Mouse (Mus musculus) heart, embryonic 13.5 days (tissue): Measurements from ENCODE around the gene Map3k7cl. TPM values are rescaled to one million over a fixed set of nuclear protein-coding genes. Genes with fewer than 3 reads are reported as not detected.

Source experiments
- ATAC-seq: fragments of 200-750 bp; cut with Nextera tagmentation; 2 replicates; pipeline ENCODE4 v1.8.0; 2017; ENCODE audit warnings: moderate TSS enrichment; ENCODE audit not compliant: insufficient number of reproducible peaks, low FRiP score, low TSS enrichment; ENCODE audit errors: extremely low read depth
- H3K27ac ChIP-seq: fragments of 300-500 bp; sonication (generic); replicated peaks from 2 replicates; pipeline ENCODE4 v1.5.1; 2015; ENCODE audit warnings: moderate library complexity, mild to moderate bottlenecking, inconsistent platforms
- H3K27me3 ChIP-seq: fragments of 300-500 bp; sonication (generic); replicated peaks from 2 replicates; pipeline ENCODE4 v1.6.1; 2015; ENCODE audit warnings: mild to moderate bottlenecking, inconsistent platforms
- H3K36me3 ChIP-seq: fragments of 300-500 bp; sonication (generic); 2 replicates; pipeline ENCODE4 v1.6.1; 2015; ENCODE audit warnings: mild to moderate bottlenecking, inconsistent platforms
- H3K4me1 ChIP-seq: fragments of 300-500 bp; sonication (generic); 2 replicates; pipeline ENCODE4 v1.6.1; 2015; ENCODE audit warnings: inconsistent platforms
- H3K4me2 ChIP-seq: fragments of 300-500 bp; sonication (generic); 2 replicates; pipeline ENCODE4 v1.6.1; 2015; ENCODE audit warnings: inconsistent platforms, mild to moderate bottlenecking, moderate library complexity
- H3K4me3 ChIP-seq: fragments of 300-500 bp; sonication (generic); 2 replicates; pipeline ENCODE4 v1.5.1; 2015; ENCODE audit warnings: moderate library complexity, mild to moderate bottlenecking, inconsistent platforms
- H3K9ac ChIP-seq: fragments of 300-500 bp; sonication (generic); 2 replicates; pipeline ENCODE4 v1.6.1; 2015; ENCODE audit warnings: inconsistent platforms, mild to moderate bottlenecking, moderate library complexity
- H3K9me3 ChIP-seq: fragments of 300-500 bp; sonication (generic); 2 replicates; pipeline ENCODE4 v1.6.1; 2016; ENCODE audit warnings: inconsistent platforms
- WGBS: fragments of 180-500 bp; shearing (Covaris S2); methylation state at CpG from one replicate; pipeline ENCODE4 v1.1.7; 2015; ENCODE audit warnings: mixed read lengths; 5-methylcytosine and 5-hydroxymethylcytosine counted together
- polyA plus RNA-seq: library from polyadenylated mRNA; unstranded; fragments of >200 nt; fragmentation: Nextera tagmentation; extraction: Ambion mirVana; gene quantifications from 2 replicates; pipeline ENCODE4 v1.2.1, GENCODE M21; 2015

Map3k7cl gene
- polyA plus RNA-seq, 1 experiment from 2014 or later: 0.31 TPM

DNA sequence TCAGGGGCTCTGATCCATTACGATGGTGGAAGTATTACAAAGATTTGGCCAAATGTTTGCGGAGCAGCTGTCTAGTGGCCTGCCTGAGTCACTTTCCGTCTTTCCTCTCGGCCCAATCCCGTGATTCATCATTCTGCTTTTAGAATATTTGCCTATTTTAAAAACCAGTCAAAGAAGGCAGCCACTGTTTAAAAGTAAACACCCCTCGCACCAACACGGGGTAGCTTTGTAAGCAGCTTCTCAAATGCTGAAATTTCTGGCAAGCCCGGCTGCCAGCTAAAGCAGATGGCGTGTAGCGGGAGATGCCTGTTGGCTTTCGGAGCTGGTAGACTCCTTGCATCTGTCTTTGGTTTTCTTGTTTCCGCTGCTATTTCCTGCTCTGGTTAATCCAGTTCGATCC lies 14.4 kb downstream of the Map3k7cl start:
- Histone ChIP-seq H3K36me3 (no peaks in the 10 kb centered on the region), H3K27me3 (no peaks in the 10 kb centered on the region), H3K9me3 (no peaks in the 10 kb centered on the region), H3K4me3 (no peak overlapping the region), H3K4me2 (no peak overlapping the region), H3K9ac (no peak overlapping the region), H3K4me1 (no peaks in the 10 kb centered on the region; the same call in 1 of the 2 replicates), H3K27ac (no peak overlapping the region)
- ATAC-seq: no peak
- WGBS: 74% methylated on average over 13 of the region's 13 CpGs

DNA sequence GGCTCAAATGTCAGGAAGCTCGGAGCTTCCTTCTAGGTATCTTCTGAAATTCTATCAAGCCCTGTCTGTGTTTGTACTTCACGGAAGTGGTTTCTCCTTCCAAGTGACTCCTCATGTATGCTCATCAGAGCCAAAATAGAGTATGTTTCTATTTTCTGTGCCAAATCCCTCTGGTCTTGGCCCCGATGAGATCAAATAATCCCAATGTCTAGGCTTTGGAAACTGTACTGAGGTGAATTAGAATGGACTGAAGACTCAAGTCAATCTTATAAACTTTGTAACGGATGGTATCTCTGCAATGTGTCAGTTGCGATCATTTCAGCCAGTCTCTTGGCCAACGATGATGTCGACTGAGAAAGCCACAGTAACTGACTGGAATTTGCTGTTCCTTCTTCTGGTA lies 15.1 kb downstream of the Map3k7cl start:
- Histone ChIP-seq H3K9me3 (no peaks in the 10 kb centered on the region), H3K4me3 (no peak overlapping the region), H3K27ac (no peak overlapping the region), H3K27me3 (no peaks in the 10 kb centered on the region), H3K4me2 (no peak overlapping the region), H3K4me1 (no peaks in the 10 kb centered on the region; the same call in 1 of the 2 replicates), H3K36me3 (no peaks in the 10 kb centered on the region), H3K9ac (no peak overlapping the region)
- no peak for ATAC-seq
- 83% methylated on average over 7 of the region's 7 CpGs for WGBS

DNA sequence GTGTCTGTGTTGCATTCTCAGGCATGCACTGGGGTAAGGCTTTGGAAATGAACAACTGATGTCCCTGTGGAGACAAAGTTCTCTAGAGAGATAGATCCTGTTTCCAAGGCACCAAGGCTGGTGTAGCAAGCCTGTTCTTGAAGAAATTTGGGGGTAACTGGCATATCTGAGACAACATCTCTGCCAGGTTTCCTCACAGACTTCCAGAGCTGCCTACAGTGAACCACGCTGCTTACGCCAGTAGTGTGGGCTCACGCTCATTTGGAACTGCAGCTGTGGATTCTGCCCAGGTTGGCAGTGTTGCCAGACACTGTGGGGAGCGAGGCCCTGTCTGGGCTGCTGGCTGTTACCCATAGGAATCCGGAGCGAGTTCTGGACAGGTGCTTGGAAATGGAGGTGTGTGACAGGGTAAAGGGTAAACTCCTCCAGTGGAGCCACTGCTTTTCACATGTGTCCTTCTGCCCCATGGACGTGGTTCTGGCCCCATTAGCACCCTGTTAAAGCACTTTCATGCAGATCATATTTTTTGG lies 16.5 kb downstream of the Map3k7cl start:
- H3K9me3 ChIP-seq: no peaks in the 10 kb centered on the region
- ATAC-seq: no peak
- no peak overlapping the region for H3K9ac ChIP-seq
- H3K27ac ChIP-seq: no peak overlapping the region
- H3K36me3 ChIP-seq: no peaks in the 10 kb centered on the region
- H3K4me2 ChIP-seq: no peak overlapping the region
- no peaks in the 10 kb centered on the region for H3K27me3 ChIP-seq
- H3K4me3 ChIP-seq: no peak overlapping the region
- 77% methylated on average over 7 of the region's 7 CpGs for WGBS
- no peaks in the 10 kb centered on the region; the same call in 1 of the 2 replicates for H3K4me1 ChIP-seq

DNA sequence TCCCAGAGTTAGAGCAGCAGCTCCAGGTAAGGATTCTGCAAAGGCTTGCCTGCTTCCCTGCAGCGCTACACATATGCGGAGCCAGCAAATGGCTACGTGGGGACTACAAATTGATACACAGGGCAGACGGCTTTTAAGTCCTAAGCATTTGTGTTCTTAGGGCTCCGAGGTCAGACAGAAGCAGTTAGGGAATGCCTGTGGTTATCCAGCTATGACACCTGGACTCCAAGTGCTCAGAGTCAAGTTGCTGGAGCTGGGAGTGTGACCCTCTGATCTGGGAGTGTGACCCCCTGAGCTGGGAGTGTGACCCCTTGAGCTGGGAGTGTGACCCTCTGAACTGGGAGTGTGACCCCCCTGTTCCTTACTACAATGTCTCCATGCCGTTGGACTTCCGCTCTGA lies 17.2 kb downstream of the Map3k7cl start:
- Histone ChIP-seq H3K9ac (no peak overlapping the region), H3K4me2 (no peak overlapping the region), H3K27me3 (no peaks in the 10 kb centered on the region), H3K4me1 (no peaks in the 10 kb centered on the region; the same call in 1 of the 2 replicates), H3K36me3 (no peaks in the 10 kb centered on the region), H3K4me3 (no peak overlapping the region), H3K27ac (no peak overlapping the region), H3K9me3 (no peaks in the 10 kb centered on the region)
- no peak for ATAC-seq
- 70% methylated on average over 7 of the region's 7 CpGs for WGBS

DNA sequence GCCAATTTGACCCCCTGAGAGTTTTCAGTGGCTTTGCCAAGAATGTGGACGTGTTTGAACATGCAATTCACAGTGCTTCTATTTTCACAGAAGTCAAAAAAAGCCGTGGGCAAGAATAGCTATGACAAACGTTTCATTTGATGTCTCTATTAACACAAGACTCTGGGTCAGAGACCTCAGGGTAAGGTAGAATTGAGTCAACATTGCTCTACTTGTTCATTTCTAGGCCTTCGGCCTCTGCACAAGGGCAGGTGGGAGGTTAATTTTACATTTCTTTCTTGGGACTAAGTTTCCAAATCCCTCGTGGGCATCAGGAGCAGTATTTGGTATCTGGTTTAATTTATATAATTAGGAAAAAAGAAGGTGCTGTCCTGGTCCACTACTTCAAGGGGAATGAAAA lies 20.3 kb downstream of the Map3k7cl start:
- 72% methylated on average over 5 of the region's 5 CpGs for WGBS
- H3K9ac ChIP-seq: no peak overlapping the region
- ATAC-seq: no peak
- no peak overlapping the region for H3K4me3 ChIP-seq
- 0 out of 2 replicates have a peak, but pooled peaks cover 4% of the 10 kb centered on the region for H3K4me1 ChIP-seq
- H3K9me3 ChIP-seq: no peaks in the 10 kb centered on the region
- no peaks in the 10 kb centered on the region for H3K27me3 ChIP-seq
- H3K36me3 ChIP-seq: no peaks in the 10 kb centered on the region
- H3K4me2 ChIP-seq: no peak overlapping the region
- H3K27ac ChIP-seq: no peak overlapping the region

DNA sequence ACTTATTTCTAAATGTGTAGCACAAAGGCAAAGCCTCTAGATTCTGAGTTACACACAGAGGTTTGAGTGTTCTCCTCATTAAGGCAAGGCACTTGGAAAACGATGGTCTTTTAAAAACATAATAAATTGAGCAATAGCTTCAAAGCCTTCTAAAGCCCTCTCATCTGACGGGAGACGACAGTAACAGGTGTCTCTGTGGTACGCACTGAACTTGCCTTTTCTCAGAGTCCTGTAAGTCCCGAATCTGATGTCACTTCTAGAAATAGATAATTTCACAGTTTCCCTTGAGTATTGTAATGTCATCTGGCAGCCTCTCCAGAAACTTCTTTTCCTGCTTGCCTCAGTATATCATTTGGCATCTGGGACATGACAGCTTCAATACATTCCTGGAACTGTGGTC lies 21.0 kb downstream of the Map3k7cl start:
- Histone ChIP-seq H3K9ac (no peak overlapping the region), H3K36me3 (no peaks in the 10 kb centered on the region), H3K4me2 (no peak overlapping the region), H3K4me1 (0 out of 2 replicates have a peak, but pooled peaks cover 4% of the 10 kb centered on the region), H3K9me3 (no peaks in the 10 kb centered on the region), H3K27me3 (no peaks in the 10 kb centered on the region), H3K27ac (no peak overlapping the region), H3K4me3 (no peak overlapping the region)
- WGBS: 71% methylated on average over 5 of the region's 5 CpGs
- no peak for ATAC-seq

DNA sequence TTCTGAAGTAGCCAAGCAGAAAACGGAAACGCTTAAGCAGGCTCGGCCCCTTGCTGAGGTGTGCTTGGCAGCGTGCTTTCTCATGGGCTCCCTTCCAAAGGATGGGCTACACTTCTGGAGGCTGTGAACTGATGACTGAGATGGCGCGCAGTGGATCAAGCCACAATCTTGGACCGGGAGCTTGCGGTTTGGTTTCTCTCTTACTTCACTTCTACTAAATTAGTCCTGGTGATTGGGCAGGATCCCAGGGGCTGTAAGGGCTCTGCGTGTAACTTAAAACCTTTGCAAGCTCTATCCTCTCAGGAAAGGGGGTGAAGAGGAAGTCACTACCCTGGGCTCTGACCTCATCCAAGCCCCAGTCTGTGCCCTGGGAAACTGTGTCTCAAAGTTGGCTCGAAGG lies 22.5 kb downstream of the Map3k7cl start:
- peak overlapping the region; percentile 20 for H3K4me2 ChIP-seq

DNA sequence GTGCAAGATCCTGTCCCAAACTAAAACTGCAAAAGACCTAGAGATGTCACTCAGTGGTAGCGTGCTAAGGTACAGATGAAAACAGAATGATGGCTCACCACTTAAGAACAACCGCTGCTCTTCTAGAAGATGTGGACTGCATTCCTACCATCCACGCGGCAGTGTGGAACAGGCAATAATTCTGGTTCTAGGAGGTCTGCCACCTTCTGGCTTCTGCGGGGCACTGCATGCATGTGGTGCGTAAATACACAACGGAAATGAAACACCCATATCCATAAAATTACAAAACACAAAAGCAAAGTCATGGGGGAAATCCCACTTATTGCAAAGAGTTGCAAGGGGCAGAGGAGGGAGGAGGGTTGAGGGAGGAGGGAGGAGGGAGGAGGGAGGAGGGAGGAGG lies 25.8 kb downstream of the Map3k7cl start:
- Histone ChIP-seq H3K36me3 (no peaks in the 10 kb centered on the region), H3K27me3 (no peaks in the 10 kb centered on the region)
- WGBS: 77% methylated on average over 7 of the region's 7 CpGs

More for the DNA sequence above, 22.5 kb downstream of the Map3k7cl start:
- 60% methylated on average over 10 of the region's 10 CpGs for WGBS
- Histone ChIP-seq H3K4me1 (0 out of 2 replicates have a peak, but pooled peaks cover 4% of the 10 kb centered on the region), H3K27me3 (no peaks in the 10 kb centered on the region), H3K9me3 (no peaks in the 10 kb centered on the region), H3K36me3 (no peaks in the 10 kb centered on the region), H3K4me3 (no peak overlapping the region), H3K27ac (no peak overlapping the region; the same call in 1 of the 2 replicates), H3K9ac (no peak overlapping the region)
- ATAC-seq: no peak

DNA sequence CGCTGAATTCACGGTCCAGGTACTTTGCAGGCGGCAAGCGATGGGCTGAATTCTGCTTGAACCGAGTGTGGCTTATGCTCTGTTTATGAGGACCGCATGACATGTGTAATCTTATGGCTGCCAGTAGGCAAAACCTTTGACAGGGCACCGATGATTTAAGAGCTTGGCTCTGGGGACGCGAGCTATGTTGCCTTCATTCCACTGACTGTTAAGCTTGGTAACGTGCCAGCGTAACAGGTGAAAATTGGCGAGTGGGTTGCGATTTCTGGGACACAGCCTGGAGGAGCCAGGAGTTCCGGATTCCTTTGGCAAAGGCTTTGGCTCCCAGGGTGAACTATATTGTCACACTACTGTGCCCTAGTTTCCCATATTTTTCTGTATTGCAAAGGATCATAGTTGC lies 26.3 kb downstream of the Map3k7cl start:
- no peaks in the 10 kb centered on the region for H3K36me3 ChIP-seq
- H3K4me1 ChIP-seq: 0 out of 2 replicates have a peak, but pooled peaks cover 4% of the 10 kb centered on the region
- no peak overlapping the region for H3K9ac ChIP-seq
- H3K4me2 ChIP-seq: no peak overlapping the region
- no peak overlapping the region for H3K27ac ChIP-seq
- H3K4me3 ChIP-seq: no peak overlapping the region
- ATAC-seq: no peak
- no peaks in the 10 kb centered on the region for H3K27me3 ChIP-seq
- no peaks in the 10 kb centered on the region for H3K9me3 ChIP-seq
- WGBS: 82% methylated on average over 14 of the region's 14 CpGs

More for the DNA sequence above, 25.8 kb downstream of the Map3k7cl start:
- H3K4me1 ChIP-seq: 0 out of 2 replicates have a peak, but pooled peaks cover 4% of the 10 kb centered on the region
- no peaks in the 10 kb centered on the region for H3K9me3 ChIP-seq
- H3K4me3 ChIP-seq: no peak overlapping the region
- no peak overlapping the region for H3K9ac ChIP-seq
- no peak overlapping the region for H3K27ac ChIP-seq
- no peak overlapping the region for H3K4me2 ChIP-seq
- ATAC-seq: no peak

DNA sequence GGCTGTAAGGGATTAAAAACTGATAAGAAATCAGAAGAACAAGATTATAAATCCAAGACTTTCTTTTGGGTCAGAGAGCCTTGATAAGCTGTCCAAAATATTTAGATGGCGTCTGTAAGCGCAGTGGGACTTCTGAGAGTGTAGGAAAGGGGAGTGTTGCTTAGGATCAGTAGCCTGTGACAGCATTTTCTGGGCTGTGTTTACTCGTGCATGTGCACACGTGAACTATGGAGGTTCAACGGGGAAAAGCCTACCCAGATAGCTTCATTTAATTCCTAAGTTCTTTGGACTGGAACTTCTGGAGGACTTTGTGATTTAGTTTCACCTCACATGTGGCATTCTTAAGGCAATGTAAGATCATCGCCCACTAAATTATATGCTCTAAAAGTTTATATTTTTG lies 29.6 kb downstream of the Map3k7cl start:
- Histone ChIP-seq H3K4me2 (no peak overlapping the region), H3K36me3 (no peaks in the 10 kb centered on the region), H3K9ac (no peak overlapping the region), H3K4me3 (no peak overlapping the region), H3K27me3 (no peaks in the 10 kb centered on the region), H3K9me3 (no peaks in the 10 kb centered on the region), H3K4me1 (no peaks in the 10 kb centered on the region), H3K27ac (no peak overlapping the region)
- WGBS: 72% methylated on average over 6 of the region's 6 CpGs
- ATAC-seq: no peak

DNA sequence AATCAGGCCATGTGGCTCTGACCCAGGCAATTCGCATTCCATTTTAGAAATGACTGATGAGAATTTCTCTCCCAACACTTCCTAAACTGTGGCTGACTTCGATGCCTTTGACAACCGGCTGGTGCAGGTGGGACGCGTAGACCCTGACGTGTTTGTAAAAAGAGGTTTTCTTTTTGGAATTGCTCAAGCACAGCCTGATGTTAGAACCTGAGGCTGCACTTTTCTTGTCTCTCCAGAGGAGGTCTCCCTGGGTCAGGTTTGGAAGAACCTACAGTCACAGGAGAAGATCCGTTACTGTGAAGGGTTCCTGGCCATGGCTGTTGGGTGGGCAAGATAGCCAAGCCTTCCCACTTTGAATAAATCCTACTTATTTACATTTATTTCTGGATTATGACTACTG lies 31.5 kb downstream of the Map3k7cl start:
- no peak overlapping the region for H3K27ac ChIP-seq
- no peak overlapping the region for H3K4me2 ChIP-seq
- WGBS: 57% methylated on average over 7 of the region's 7 CpGs
- ATAC-seq: no peak
- no peaks in the 10 kb centered on the region for H3K36me3 ChIP-seq
- H3K9me3 ChIP-seq: no peaks in the 10 kb centered on the region
- no peak overlapping the region for H3K9ac ChIP-seq
- H3K4me1 ChIP-seq: no peaks in the 10 kb centered on the region
- no peaks in the 10 kb centered on the region for H3K27me3 ChIP-seq
- H3K4me3 ChIP-seq: no peak overlapping the region

DNA sequence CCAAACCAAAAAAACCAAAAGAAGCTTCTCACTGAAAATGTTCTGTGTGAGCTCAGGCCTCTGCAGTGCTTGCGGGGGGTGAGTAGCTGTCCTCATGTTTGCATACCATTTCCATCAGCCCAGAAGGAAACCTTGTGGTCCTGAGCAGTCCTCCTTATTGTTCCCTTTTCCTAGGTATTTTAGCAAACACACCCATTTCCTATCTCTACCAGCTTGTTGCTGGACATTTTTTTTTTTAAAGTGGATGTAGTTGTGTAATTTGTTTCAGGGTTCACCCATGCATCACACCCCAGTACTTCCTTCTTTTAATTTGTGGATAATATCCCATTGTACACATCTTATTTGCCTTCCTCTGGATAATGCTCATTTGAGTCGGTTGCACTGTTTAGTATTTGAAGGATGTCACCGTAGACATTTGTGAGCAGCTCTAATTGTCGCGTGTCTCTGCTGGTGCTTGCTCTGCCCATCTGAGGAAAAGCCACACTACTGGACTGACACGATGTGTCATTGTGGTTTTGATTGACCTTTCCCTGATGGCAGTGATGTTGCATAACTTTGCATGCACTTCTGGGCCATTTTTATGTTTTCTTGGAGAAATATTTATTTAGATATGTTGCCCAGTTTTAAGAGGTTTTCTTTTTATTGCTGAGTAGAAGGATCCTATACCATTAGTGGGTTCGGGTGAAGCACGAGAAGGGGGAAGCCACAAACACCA lies 32.6 kb downstream of the Map3k7cl start:
- no peak for ATAC-seq
- Histone ChIP-seq H3K4me3 (no peak overlapping the region), H3K27me3 (no peaks in the 10 kb centered on the region), H3K36me3 (no peaks in the 10 kb centered on the region), H3K4me1 (no peaks in the 10 kb centered on the region), H3K9ac (no peak overlapping the region), H3K9me3 (no peaks in the 10 kb centered on the region), H3K27ac (no peak overlapping the region), H3K4me2 (no peak overlapping the region)
- 76% methylated on average over 8 of the region's 8 CpGs for WGBS
